Mouse (Mus musculus): ENCODE measurements at regions not wholly inside any gene's neighbourhood (a gene's known extent, or its start where the extent isn't known, plus 50 kb on each side); places are given as distances from the start of the nearest gene placed in this dataset.

DNA sequence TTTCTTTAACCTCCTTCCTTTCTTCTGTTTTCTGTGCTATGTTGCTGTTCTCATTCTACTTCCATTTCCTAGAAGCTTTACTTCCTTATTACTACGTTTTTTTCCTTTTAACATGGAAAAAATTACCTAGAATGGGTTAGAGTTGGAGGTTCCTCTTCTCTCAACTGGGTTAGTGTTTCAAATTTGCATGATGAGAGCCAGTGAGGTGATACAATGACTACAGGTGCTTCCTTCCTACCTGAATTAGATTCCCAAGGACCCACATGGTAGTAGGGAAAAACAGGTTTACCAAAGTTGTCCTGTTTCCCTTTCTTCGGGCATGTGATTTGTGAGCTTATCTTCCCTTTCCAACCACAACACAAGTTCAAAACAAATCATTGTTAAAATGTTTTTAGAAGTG is 589.4 kb upstream of the Pou3f2 start:
- TF ChIP-seq CTCF (IDR thresholded peaks at IDR 0.05; ENCODE audit: low read depth) (no peak), EP300 (IDR thresholded peaks at IDR 0.05; ENCODE audit: low read depth) (no peak)
